ENCODE assay signal across 30 mouse cellular contexts in the genomic region with DNA sequence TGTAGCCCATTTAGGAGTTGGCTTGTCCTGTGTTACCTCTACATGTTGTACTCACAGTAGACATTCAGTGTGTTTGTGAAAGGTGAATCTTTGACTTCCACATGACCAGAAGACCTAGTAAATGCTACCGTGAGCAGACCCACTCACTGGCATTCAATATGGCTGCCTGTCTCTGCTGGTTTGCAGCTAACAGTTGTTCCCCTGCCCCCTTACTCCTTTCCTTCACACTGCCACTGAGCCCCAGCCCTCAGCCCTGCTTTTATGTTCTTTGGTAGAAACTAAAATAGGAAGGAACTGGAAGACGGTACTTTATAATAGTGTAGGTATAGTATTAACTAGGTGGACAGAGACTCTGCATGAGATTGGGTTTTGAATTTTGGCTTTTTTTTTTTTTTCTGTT. TPM values are rescaled to one million over a fixed set of nuclear protein-coding genes. Genes with fewer than 3 reads are reported as not detected.
A peak's percentile ranks its signal among the peaks of the same experiment; 100 is the strongest.
DNase-seq lines count a peak whose midpoint lies in the region; ATAC-seq and TF ChIP-seq lines count a peak whose summit lies in the region.
"Had no signal": no experiment of that assay in that cellular context is flagged by ENCODE, and none has a peak within 500 bp of the region (broad histone marks: within the 10 kb centered on the region; RNA-seq: fewer than 3 reads in every experiment).

No protein-coding gene starts in this region.

- H3K27me3 ChIP-seq in liver, adult 2 months (ENCODE audit: control insufficient read depth, insufficient read depth, low read length), result no peaks in the 10 kb centered on the region
- no peaks in the 10 kb centered on the region for H3K27me3 ChIP-seq in intestine, embryonic 16.5 days (replicated peaks; ENCODE audit: control insufficient read depth, insufficient read depth, low read length)
- H3K27me3 ChIP-seq in liver, embryonic 12.5 days (replicated peaks), result no peaks in the 10 kb centered on the region
- no peaks in the 10 kb centered on the region for H3K27me3 ChIP-seq in liver, postnatal 0 days (ENCODE audit: insufficient read depth, low read length)
- H3K27me3 ChIP-seq: forebrain, embryonic 15.5 days; heart, embryonic 15.5 days; hindbrain, embryonic 12.5 days; neural tube, embryonic 12.5 days had no signal

- no peak overlapping the region for H3K4me2 ChIP-seq in intestine, embryonic 16.5 days (ENCODE audit: low read depth, low read length)
- peak overlapping the region; percentile 70 for H3K4me2 ChIP-seq in liver, embryonic 12.5 days
- H3K4me2 ChIP-seq in liver, postnatal 0 days (ENCODE audit: low read depth, low read length), result peak overlapping the region; percentile 24; the same call in 1 of the 2 replicates
- H3K4me2 ChIP-seq: forebrain, embryonic 15.5 days; heart, embryonic 15.5 days; hindbrain, embryonic 12.5 days; midbrain, embryonic 11.5 days; neural tube, embryonic 12.5 days had no signal

- H3K4me1 ChIP-seq in liver, adult 2 months (ENCODE audit: control insufficient read depth, insufficient read depth, low read length), result peaks cover 14% of the 10 kb centered on the region
- peaks cover 34% of the 10 kb centered on the region for H3K4me1 ChIP-seq in intestine, embryonic 16.5 days (ENCODE audit: control insufficient read depth, insufficient read depth, low read length)
- H3K4me1 ChIP-seq in liver, embryonic 12.5 days, result peaks cover 99% of the 10 kb centered on the region
- H3K4me1 ChIP-seq in liver, postnatal 0 days (ENCODE audit: insufficient read depth), result peaks cover 71% of the 10 kb centered on the region
- H3K4me1 ChIP-seq: forebrain, embryonic 15.5 days; heart, embryonic 15.5 days; neural tube, embryonic 12.5 days had no signal

- peak; percentile 27 for ATAC-seq in intestine, embryonic 16.5 days
- ATAC-seq in liver, embryonic 12.5 days, result no peak
- no peak for ATAC-seq in liver, postnatal 0 days
- ATAC-seq: activated CD4-positive, CD25-positive, alpha-beta regulatory T cell, adult 4 months; forebrain, embryonic 15.5 days; hindbrain, postnatal 0 days; midbrain, embryonic 16.5 days had no signal

- WGBS in liver, adult 2 months, result 61% methylated on average over 2 of the region's 2 CpGs
- WGBS in intestine, embryonic 16.5 days, result 69% methylated on average over 2 of the region's 2 CpGs
- WGBS in liver, embryonic 12.5 days (ENCODE audit: insufficient replicate concordance), result 72% methylated on average over 2 of the region's 2 CpGs
- WGBS in liver, postnatal 0 days (ENCODE audit: insufficient replicate concordance), result 81% methylated on average over 2 of the region's 2 CpGs

- H3K9me3 ChIP-seq in intestine, embryonic 16.5 days (ENCODE audit: control insufficient read depth, low read length), result no peaks in the 10 kb centered on the region
- H3K9me3 ChIP-seq in liver, embryonic 12.5 days (replicated peaks), result no peaks in the 10 kb centered on the region
- no peaks in the 10 kb centered on the region for H3K9me3 ChIP-seq in liver, postnatal 0 days (ENCODE audit: low read length)
- H3K9me3 ChIP-seq: forebrain, embryonic 15.5 days; heart, embryonic 15.5 days; hindbrain, embryonic 12.5 days; neural tube, embryonic 12.5 days had no signal

- no peak overlapping the region for H3K27ac ChIP-seq in liver, adult 2 months (replicated peaks; ENCODE audit: insufficient read depth, low read depth, low read length)
- H3K27ac ChIP-seq in intestine, embryonic 16.5 days (ENCODE audit: low read length), result peak overlapping the region; percentile 71
- peak overlapping the region; percentile 99 for H3K27ac ChIP-seq in liver, embryonic 12.5 days
- 0 out of 2 replicates have a peak overlapping the region, but pooled peaks have one; percentile 18 for H3K27ac ChIP-seq in liver, postnatal 0 days (ENCODE audit: low read depth)
- H3K27ac ChIP-seq: forebrain, embryonic 15.5 days; heart, adult 2 months; heart, embryonic 15.5 days; hindbrain, embryonic 12.5 days; hindbrain, postnatal 0 days; macrophage; neural tube, embryonic 12.5 days had no signal

- TF ChIP-seq EP300 in liver, postnatal 0 days (IDR thresholded peaks at IDR 0.05; ENCODE audit: low read depth), result no peak

- TF ChIP-seq CTCF in liver, adult 2 months (IDR thresholded peaks at IDR 0.05; ENCODE audit: low read depth, low read length), result no peak
- no peak for TF ChIP-seq CTCF in liver, postnatal 0 days (IDR thresholded peaks at IDR 0.05; ENCODE audit: low read depth)

- DNase-seq in liver, adult 2 months (ENCODE audit: extremely low read depth, low read depth, low spot score), result peak; percentile 23
- no peak for DNase-seq in liver
- no peak for DNase-seq in liver, postnatal 0 days
- DNase-seq in neural tube, embryonic 10.5 days (ENCODE audit: extremely low spot score, low spot score), result no peak
- no peak for DNase-seq in layer of hippocampus, adult 18-20 months (ENCODE audit: low spot score in 2 of 2)
- DNase-seq in lung, adult 18-20 months, result no peak
- DNase-seq: adrenal gland, adult 2 months; adrenal gland, postnatal 36 days; B cell, adult 2 months; cerebellum, adult 18-20 months; cerebellum, postnatal 10 days; gastrocnemius, adult 2 months; gastrocnemius, postnatal 36 days; heart, adult 2 months; kidney, adult 2 months; kidney, postnatal 36 days; layer of hippocampus, postnatal 36 days; lung, adult 2 months; lung, postnatal 10 days had no signal

- H3K79me2 ChIP-seq in liver, adult 2 months (ENCODE audit: control insufficient read depth, insufficient read depth, low read length), result peaks cover 33% of the 10 kb centered on the region; the same call in 1 of the 2 replicates

- H3K4me3 ChIP-seq in liver, adult 2 months (ENCODE audit: insufficient read depth, low read depth, low read length), result no peak overlapping the region
- no peak overlapping the region for H3K4me3 ChIP-seq in intestine, embryonic 16.5 days (ENCODE audit: low read length)
- peak overlapping the region; percentile 42 for H3K4me3 ChIP-seq in liver, embryonic 12.5 days
- no peak overlapping the region for H3K4me3 ChIP-seq in liver, postnatal 0 days (ENCODE audit: low read depth, low read length)
- H3K4me3 ChIP-seq: forebrain, embryonic 15.5 days; gastrocnemius, adult 2 months; heart, adult 2 months; heart, embryonic 15.5 days; hindbrain, embryonic 12.5 days; neural tube, embryonic 12.5 days had no signal

- H3K9ac ChIP-seq in liver, adult 2 months (ENCODE audit: low read depth, low read length), result no peak overlapping the region
- H3K9ac ChIP-seq in intestine, embryonic 16.5 days (ENCODE audit: low read depth, low read length), result no peak overlapping the region
- H3K9ac ChIP-seq in liver, embryonic 12.5 days, result peak overlapping the region; percentile 67; the same call in 1 of the 2 replicates
- no peak overlapping the region for H3K9ac ChIP-seq in liver, postnatal 0 days (replicated peaks)
- H3K9ac ChIP-seq: forebrain, embryonic 15.5 days; heart, embryonic 15.5 days; hindbrain, embryonic 12.5 days; neural tube, embryonic 12.5 days had no signal

- no peak for TF ChIP-seq POLR2A in liver, adult 2 months (IDR thresholded peaks at IDR 0.05; ENCODE audit: extremely low read depth, insufficient read depth, low read length)

- H3K36me3 ChIP-seq in liver, adult 2 months (ENCODE audit: control insufficient read depth, insufficient read depth, low read length), result no peaks in the 10 kb centered on the region
- no peaks in the 10 kb centered on the region for H3K36me3 ChIP-seq in intestine, embryonic 16.5 days (ENCODE audit: control insufficient read depth, insufficient read depth, low read length)
- peaks cover 43% of the 10 kb centered on the region for H3K36me3 ChIP-seq in liver, embryonic 12.5 days
- H3K36me3 ChIP-seq in liver, postnatal 0 days (replicated peaks; ENCODE audit: insufficient read depth, low read length), result peaks cover 8% of the 10 kb centered on the region
- H3K36me3 ChIP-seq: forebrain, embryonic 15.5 days; heart, embryonic 15.5 days; hindbrain, embryonic 12.5 days; neural tube, embryonic 12.5 days had no signal

RNA-seq across cellular contexts. Expression of a gene that starts 8.4 kb away (rescaled TPM):
- 6.6 and 7.1 TPM in 2 replicates for total RNA-seq in liver, adult 2 months (2014; rRNA removed)
- polyA plus RNA-seq in liver, adult 2 months (2012; rRNA removed), result 2.7 and 2.9 TPM in 2 replicates
- 12.5 and 17.2 TPM in 2 replicates for polyA plus RNA-seq in intestine, embryonic 16.5 days (2015; fragmentation: Nextera tagmentation; extraction: Ambion mirVana)
- polyA plus RNA-seq in liver, embryonic 12.5 days (2016; fragmentation: Nextera tagmentation; extraction: Ambion mirVana), result 57.2 and 59.8 TPM in 2 replicates
- polyA plus RNA-seq in liver, postnatal 0 days (2015; fragmentation: Nextera tagmentation; extraction: Ambion mirVana), result 13.6 and 15.2 TPM in 2 replicates
- 10 to 100 TPM; 13.5 to 14.1 TPM for total RNA-seq in layer of hippocampus, adult 18-20 months (2021)
